Mouse (Mus musculus): Measurements from ENCODE around the gene Atxn2. TPM values are rescaled to one million over a fixed set of nuclear protein-coding genes. Genes with fewer than 3 reads are reported as not detected.

The Atxn2 gene
- polyA plus RNA-seq, 1 experiment from 2014 or later: 31.6 TPM

DNA sequence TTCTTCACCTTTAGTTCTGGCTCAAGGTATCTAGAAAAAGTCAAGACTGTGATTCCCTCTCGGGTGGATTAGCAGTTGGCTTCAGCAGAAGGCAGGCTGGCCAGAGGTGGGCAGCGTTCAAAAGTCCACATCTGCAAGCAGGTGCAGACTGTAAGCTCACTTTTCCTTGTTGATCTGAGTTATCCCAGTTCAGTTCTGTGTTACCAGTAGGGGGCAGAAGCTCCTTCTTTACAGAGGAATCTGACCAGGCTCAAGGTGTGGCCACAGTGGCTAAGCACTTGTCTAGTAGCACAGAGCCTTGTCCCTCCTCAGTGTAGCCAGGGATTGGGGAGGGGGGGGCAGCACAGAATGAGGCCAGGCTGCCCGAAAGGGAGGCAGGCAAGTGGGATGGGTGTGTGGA, 103.9 kb downstream of the Atxn2 start:
- Histone ChIP-seq H3K27me3 (ENCODE audit: insufficient read depth, low read length) (no peaks in the 10 kb centered on the region), H3K9ac (replicated peaks) (no peak overlapping the region), H3K4me2 (ENCODE audit: low read depth, low read length) (no peak overlapping the region), H3K27ac (ENCODE audit: low read depth) (no peak overlapping the region), H3K36me3 (replicated peaks; ENCODE audit: insufficient read depth, low read length) (peaks cover 87% of the 10 kb centered on the region), H3K4me3 (ENCODE audit: low read depth, low read length) (no peak overlapping the region), H3K9me3 (ENCODE audit: low read length) (no peaks in the 10 kb centered on the region), H3K4me1 (ENCODE audit: insufficient read depth) (peaks cover 4% of the 10 kb centered on the region)
- peak; percentile 24; the same call in 1 of the 2 replicates for ATAC-seq
- TF ChIP-seq EP300 (IDR thresholded peaks at IDR 0.05; ENCODE audit: low read depth): no peak
- peak; percentile 78 for TF ChIP-seq CTCF (IDR thresholded peaks at IDR 0.05; ENCODE audit: low read depth)
- 49% methylated on average over 3 of the region's 3 CpGs for WGBS (ENCODE audit: insufficient replicate concordance)
- DNase-seq: no peak

DNA sequence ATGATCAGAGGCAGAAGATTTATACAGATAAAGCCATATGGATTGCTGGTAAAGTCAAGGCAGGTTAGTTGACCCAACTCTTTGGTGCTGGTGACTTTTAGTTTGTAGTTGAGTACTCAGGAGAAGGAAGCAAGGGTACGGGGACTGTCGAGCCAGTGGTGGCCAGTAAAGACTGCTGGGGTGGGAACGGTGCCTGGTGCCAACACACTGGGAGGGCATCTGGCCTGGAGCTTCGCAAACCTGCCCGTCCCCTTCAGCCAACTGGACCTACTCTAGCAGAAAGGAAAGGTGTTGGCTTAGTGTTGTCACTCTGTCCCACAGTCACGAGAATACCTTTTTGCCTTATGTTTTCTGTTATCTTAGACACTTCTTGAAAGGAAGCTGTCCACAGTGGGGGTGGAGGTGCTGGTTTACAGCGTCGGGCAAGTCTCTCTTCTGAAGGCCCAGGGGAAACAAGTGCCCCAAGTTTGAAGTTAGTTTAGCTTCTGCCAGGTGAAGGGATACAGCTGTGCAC, 104.8 kb downstream of the Atxn2 start:
- Histone ChIP-seq H3K9ac (replicated peaks) (no peak overlapping the region), H3K9me3 (ENCODE audit: low read length) (no peaks in the 10 kb centered on the region), H3K27ac (ENCODE audit: low read depth) (no peak overlapping the region), H3K4me1 (ENCODE audit: insufficient read depth) (peaks cover 4% of the 10 kb centered on the region), H3K4me3 (ENCODE audit: low read depth, low read length) (no peak overlapping the region), H3K27me3 (ENCODE audit: insufficient read depth, low read length) (no peaks in the 10 kb centered on the region), H3K4me2 (ENCODE audit: low read depth, low read length) (no peak overlapping the region), H3K36me3 (replicated peaks; ENCODE audit: insufficient read depth, low read length) (peaks cover 83% of the 10 kb centered on the region)
- TF ChIP-seq CTCF (IDR thresholded peaks at IDR 0.05; ENCODE audit: low read depth): no peak
- no peak for TF ChIP-seq EP300 (IDR thresholded peaks at IDR 0.05; ENCODE audit: low read depth)
- DNase-seq (no peak), ATAC-seq (no peak)
- WGBS (ENCODE audit: insufficient replicate concordance): 81% methylated on average over 8 of the region's 8 CpGs

DNA sequence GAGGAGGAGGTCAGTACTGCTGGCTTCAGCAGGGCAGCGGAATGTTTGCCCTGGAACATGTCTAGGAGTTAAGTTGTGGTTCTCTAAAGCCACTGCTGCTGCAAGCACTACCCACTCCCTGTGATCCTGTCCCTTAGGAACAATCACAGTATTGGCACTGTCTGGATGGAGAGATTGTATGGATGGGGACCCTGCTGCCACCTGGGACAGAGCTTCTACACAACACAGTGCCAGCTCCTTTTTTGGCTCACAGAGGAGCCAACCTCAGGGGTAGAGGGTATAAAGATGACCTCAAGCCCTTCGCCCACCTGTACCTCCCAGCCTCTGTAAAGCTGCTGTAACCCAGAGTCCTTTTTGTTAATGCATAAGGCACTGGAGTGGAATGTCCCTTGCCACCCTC, 105.5 kb downstream of the Atxn2 start:
- DNase-seq: no peak
- TF ChIP-seq EP300 (IDR thresholded peaks at IDR 0.05; ENCODE audit: low read depth) (no peak), CTCF (IDR thresholded peaks at IDR 0.05; ENCODE audit: low read depth) (no peak)
- ATAC-seq: no peak
- H3K27me3 ChIP-seq (ENCODE audit: insufficient read depth, low read length): no peaks in the 10 kb centered on the region
- no peak overlapping the region for H3K9ac ChIP-seq (replicated peaks)
- WGBS (ENCODE audit: insufficient replicate concordance): 91% methylated on average over 2 of the region's 2 CpGs
- H3K36me3 ChIP-seq (replicated peaks; ENCODE audit: insufficient read depth, low read length): peaks cover 80% of the 10 kb centered on the region
- peaks cover 4% of the 10 kb centered on the region for H3K4me1 ChIP-seq (ENCODE audit: insufficient read depth)
- no peak overlapping the region for H3K27ac ChIP-seq (ENCODE audit: low read depth)
- H3K4me2 ChIP-seq (ENCODE audit: low read depth, low read length): no peak overlapping the region
- H3K9me3 ChIP-seq (ENCODE audit: low read length): no peaks in the 10 kb centered on the region
- H3K4me3 ChIP-seq (ENCODE audit: low read depth, low read length): no peak overlapping the region

DNA sequence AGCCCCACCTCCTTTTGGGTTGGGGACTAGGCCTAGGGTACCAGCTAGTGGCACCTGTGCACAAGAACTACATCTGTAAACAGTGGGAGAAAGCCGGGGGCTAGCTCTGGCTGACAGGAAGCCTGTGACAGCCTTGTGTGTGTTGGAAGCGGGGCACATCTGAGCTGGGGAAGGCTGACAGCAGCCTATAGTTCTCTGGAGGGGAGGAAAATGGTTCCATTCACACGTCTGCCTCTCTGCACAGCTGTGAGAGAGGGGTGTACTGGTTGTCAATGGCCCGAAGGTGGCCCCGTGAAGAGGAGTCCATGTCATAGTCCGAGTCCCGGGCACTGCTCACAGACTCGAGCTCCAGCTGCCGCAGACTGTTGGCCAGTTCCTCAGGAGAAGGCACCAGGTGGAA, 106.4 kb downstream of the Atxn2 start:
- H3K36me3 ChIP-seq (replicated peaks; ENCODE audit: insufficient read depth, low read length): peaks cover 71% of the 10 kb centered on the region
- no peaks in the 10 kb centered on the region for H3K4me1 ChIP-seq (ENCODE audit: insufficient read depth)
- H3K27ac ChIP-seq (ENCODE audit: low read depth): no peak overlapping the region
- no peaks in the 10 kb centered on the region for H3K9me3 ChIP-seq (ENCODE audit: low read length)
- TF ChIP-seq EP300 (IDR thresholded peaks at IDR 0.05; ENCODE audit: low read depth) (no peak), CTCF (IDR thresholded peaks at IDR 0.05; ENCODE audit: low read depth) (no peak)
- ATAC-seq: no peak
- no peak for DNase-seq
- H3K9ac ChIP-seq (replicated peaks): no peak overlapping the region
- no peak overlapping the region for H3K4me3 ChIP-seq (ENCODE audit: low read depth, low read length)
- H3K27me3 ChIP-seq (ENCODE audit: insufficient read depth, low read length): no peaks in the 10 kb centered on the region
- H3K4me2 ChIP-seq (ENCODE audit: low read depth, low read length): no peak overlapping the region
- WGBS (ENCODE audit: insufficient replicate concordance): 78% methylated on average over 9 of the region's 9 CpGs

DNA sequence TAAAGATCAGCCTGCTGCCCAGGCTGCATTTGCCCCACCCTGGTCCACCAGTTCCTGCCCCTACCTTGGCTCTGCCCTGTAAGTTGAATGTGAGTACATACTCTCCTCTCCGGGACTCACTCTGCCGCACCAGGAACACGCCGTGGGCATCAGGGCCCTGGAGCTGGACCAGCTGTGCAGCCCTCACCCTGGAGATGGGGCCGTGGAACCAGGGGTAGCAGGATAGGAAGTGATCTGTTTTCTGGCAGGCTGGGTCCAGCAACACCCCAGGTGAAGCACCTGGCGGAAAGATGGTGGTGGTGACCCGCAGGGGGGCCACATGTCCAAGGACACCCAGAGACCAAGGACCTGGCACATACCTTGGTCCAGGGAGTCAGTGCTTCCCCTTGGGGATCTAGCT, 107.3 kb downstream of the Atxn2 start:
- Histone ChIP-seq H3K27ac (ENCODE audit: low read depth) (no peak overlapping the region), H3K36me3 (replicated peaks; ENCODE audit: insufficient read depth, low read length) (peaks cover 67% of the 10 kb centered on the region), H3K27me3 (ENCODE audit: insufficient read depth, low read length) (no peaks in the 10 kb centered on the region), H3K9ac (replicated peaks) (no peak overlapping the region), H3K4me1 (ENCODE audit: insufficient read depth) (peaks cover under 1% of the 10 kb centered on the region; the same call in 1 of the 2 replicates), H3K4me3 (ENCODE audit: low read depth, low read length) (no peak overlapping the region), H3K4me2 (ENCODE audit: low read depth, low read length) (no peak overlapping the region), H3K9me3 (ENCODE audit: low read length) (no peaks in the 10 kb centered on the region)
- no peak for TF ChIP-seq EP300 (IDR thresholded peaks at IDR 0.05; ENCODE audit: low read depth)
- no peak for TF ChIP-seq CTCF (IDR thresholded peaks at IDR 0.05; ENCODE audit: low read depth)
- ATAC-seq: no peak
- 87% methylated on average over 7 of the region's 7 CpGs for WGBS (ENCODE audit: insufficient replicate concordance)
- DNase-seq: no peak

DNA sequence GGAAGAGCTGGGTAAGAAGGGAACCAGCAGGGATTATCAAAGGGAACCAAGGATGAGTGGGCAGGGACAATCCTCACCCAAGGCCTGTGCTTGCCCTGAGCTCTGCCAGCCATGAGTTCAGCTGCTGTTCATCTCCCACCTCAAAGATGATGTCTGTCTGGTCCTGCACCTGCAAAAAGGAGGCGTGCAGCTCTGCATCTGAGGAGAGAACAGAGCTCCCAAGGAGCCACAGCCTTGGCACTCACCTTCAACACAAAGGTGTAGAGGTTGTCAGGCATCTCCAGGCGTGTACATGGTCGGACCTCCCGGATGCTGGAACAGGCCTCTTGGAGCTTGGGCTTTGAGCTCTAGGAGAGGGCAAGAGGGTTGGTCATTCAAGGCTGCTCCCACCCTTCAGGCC, 107.7 kb downstream of the Atxn2 start:
- Histone ChIP-seq H3K4me2 (ENCODE audit: low read depth, low read length) (no peak overlapping the region), H3K27me3 (ENCODE audit: insufficient read depth, low read length) (no peaks in the 10 kb centered on the region), H3K9ac (replicated peaks) (no peak overlapping the region), H3K9me3 (ENCODE audit: low read length) (no peaks in the 10 kb centered on the region), H3K36me3 (replicated peaks; ENCODE audit: insufficient read depth, low read length) (peaks cover 64% of the 10 kb centered on the region), H3K27ac (ENCODE audit: low read depth) (no peak overlapping the region), H3K4me3 (ENCODE audit: low read depth, low read length) (no peak overlapping the region), H3K4me1 (ENCODE audit: insufficient read depth) (peaks cover 5% of the 10 kb centered on the region; the same call in 1 of the 2 replicates)
- no peak for ATAC-seq
- DNase-seq: no peak
- TF ChIP-seq EP300 (IDR thresholded peaks at IDR 0.05; ENCODE audit: low read depth) (no peak), CTCF (IDR thresholded peaks at IDR 0.05; ENCODE audit: low read depth) (no peak)
- 84% methylated on average over 4 of the region's 4 CpGs for WGBS (ENCODE audit: insufficient replicate concordance)

DNA sequence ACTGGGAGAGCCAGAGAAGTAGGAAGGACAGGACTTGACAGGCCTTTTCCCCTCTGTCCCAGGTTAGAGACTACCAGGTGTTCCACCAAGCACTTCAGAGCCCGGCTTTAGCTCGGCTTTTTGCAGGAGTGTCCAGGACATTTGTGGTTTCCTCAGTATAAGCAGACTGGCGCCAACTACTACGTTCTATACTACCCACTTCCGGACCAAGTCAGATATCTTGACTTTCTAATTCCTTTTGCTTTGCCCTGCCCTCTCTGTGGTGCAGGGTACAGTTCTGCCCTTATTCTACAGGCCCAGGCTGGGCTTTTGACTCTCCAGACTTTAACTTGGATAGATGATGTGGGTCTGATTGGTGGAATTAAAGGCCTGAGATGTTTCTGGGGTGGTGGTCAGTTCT, 108.4 kb downstream of the Atxn2 start:
- Histone ChIP-seq H3K9me3 (ENCODE audit: low read length) (no peaks in the 10 kb centered on the region), H3K36me3 (replicated peaks; ENCODE audit: insufficient read depth, low read length) (peaks cover 65% of the 10 kb centered on the region), H3K9ac (replicated peaks) (no peak overlapping the region), H3K4me3 (ENCODE audit: low read depth, low read length) (no peak overlapping the region), H3K4me1 (ENCODE audit: insufficient read depth) (peaks cover 12% of the 10 kb centered on the region; the same call in 1 of the 2 replicates), H3K27me3 (ENCODE audit: insufficient read depth, low read length) (no peaks in the 10 kb centered on the region), H3K4me2 (ENCODE audit: low read depth, low read length) (no peak overlapping the region), H3K27ac (ENCODE audit: low read depth) (no peak overlapping the region)
- ATAC-seq: no peak
- 51% methylated on average over 5 of the region's 5 CpGs for WGBS (ENCODE audit: insufficient replicate concordance)
- TF ChIP-seq CTCF (IDR thresholded peaks at IDR 0.05; ENCODE audit: low read depth): no peak
- TF ChIP-seq EP300 (IDR thresholded peaks at IDR 0.05; ENCODE audit: low read depth): no peak
- no peak for DNase-seq

All from liver, postnatal 0 days (tissue).